Mouse (Mus musculus) heart, adult 2 months (tissue): ENCODE measurements at regions not wholly inside any gene's neighbourhood (a gene's known extent, or its start where the extent isn't known, plus 50 kb on each side); places are given as distances from the start of the nearest gene placed in this dataset.

Experiments used
- CTCF ChIP-seq: fragments of 200-600 bp; IDR thresholded peaks from 2 replicates; pipeline ENCODE4 v1.8.1; 2022; ENCODE audit warnings: antibody characterized with exemption, mild to moderate bottlenecking, moderate library complexity
- EP300 ChIP-seq: fragments of 200-500 bp; IDR thresholded peaks from 2 replicates; pipeline ENCODE4 v1.6.1; 2011; ENCODE audit warnings: low read depth, low read length, control low read depth; ENCODE audit not compliant: insufficient read depth
- POLR2A ChIP-seq: fragments of 200-500 bp; IDR thresholded peaks from 2 replicates; pipeline ENCODE4 v1.6.1; 2011; ENCODE audit warnings: mild to moderate bottlenecking, low read depth, low read length, control low read depth; ENCODE audit not compliant: insufficient read depth

DNA sequence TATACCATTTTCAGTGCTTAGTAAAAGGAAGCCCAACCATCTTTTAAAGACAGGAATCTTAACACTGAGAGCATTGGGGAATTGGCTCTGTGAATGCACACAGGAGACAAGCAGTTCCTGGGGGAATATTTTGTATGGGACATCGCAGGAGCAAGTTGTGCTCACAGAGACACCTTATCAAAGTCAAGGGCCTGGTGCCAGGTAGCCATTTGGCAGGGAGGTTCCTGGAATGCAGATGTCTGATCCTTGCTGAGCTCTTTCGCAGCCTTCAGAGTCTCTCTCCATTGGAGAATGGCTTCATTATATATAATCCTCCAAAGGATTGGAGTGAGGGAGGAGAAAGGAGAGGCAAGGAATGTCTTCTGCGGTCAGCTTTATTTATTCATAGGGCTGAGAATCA lies 62.6 kb upstream of the Dock1 start:
- no peak for TF ChIP-seq CTCF
- no peak for TF ChIP-seq EP300
- no peak for TF ChIP-seq POLR2A
